Mouse (Mus musculus): Measurements from ENCODE around the gene Serpina3g. TPM values are rescaled to one million over a fixed set of nuclear protein-coding genes. Genes with fewer than 3 reads are reported as not detected.

The Serpina3g gene
- polyA plus RNA-seq, 1 experiment from 2014 or later: 0.80 TPM

Other genes with a start within 250 kb of the Serpina3g start
- gene Serpina11, start 246.3 kb upstream of the Serpina3g start, polyA plus RNA-seq (2015; fragmentation: Nextera tagmentation; extraction: Ambion mirVana): not detected in 2 replicates
- 0.05 TPM in 1 of 2 replicates, not detected in the other for gene Serpina9, start 222.5 kb upstream of the Serpina3g start, polyA plus RNA-seq (2015; fragmentation: Nextera tagmentation; extraction: Ambion mirVana)
- not detected in 2 replicates for gene Serpina12, start 191.8 kb upstream of the Serpina3g start, polyA plus RNA-seq (2015; fragmentation: Nextera tagmentation; extraction: Ambion mirVana)
- not detected in 2 replicates for gene Serpina5, start 135.1 kb upstream of the Serpina3g start, polyA plus RNA-seq (2015; fragmentation: Nextera tagmentation; extraction: Ambion mirVana)
- gene Serpina3a, start 123.5 kb upstream of the Serpina3g start, polyA plus RNA-seq (2015; fragmentation: Nextera tagmentation; extraction: Ambion mirVana): not detected in 2 replicates
- gene Serpina3b, start 108.2 kb upstream of the Serpina3g start, polyA plus RNA-seq (2015; fragmentation: Nextera tagmentation; extraction: Ambion mirVana): not detected in 2 replicates
- not detected in 2 replicates for gene Serpina3c, start 82.4 kb upstream of the Serpina3g start, polyA plus RNA-seq (2015; fragmentation: Nextera tagmentation; extraction: Ambion mirVana)
- gene Serpina3f, start 21.7 kb upstream of the Serpina3g start, polyA plus RNA-seq (2015; fragmentation: Nextera tagmentation; extraction: Ambion mirVana): 0.13 and 0.26 TPM in 2 replicates
- gene Serpina3i, start 26.9 kb downstream of the Serpina3g start, polyA plus RNA-seq (2015; fragmentation: Nextera tagmentation; extraction: Ambion mirVana): 0.08 TPM in 1 of 2 replicates, not detected in the other
- not detected in 2 replicates for gene Serpina3j, start 78.3 kb downstream of the Serpina3g start, polyA plus RNA-seq (2015; fragmentation: Nextera tagmentation; extraction: Ambion mirVana)
- gene Serpina3k, start 102.2 kb downstream of the Serpina3g start, polyA plus RNA-seq (2015; fragmentation: Nextera tagmentation; extraction: Ambion mirVana): not detected in 2 replicates
- not detected in 2 replicates for gene Serpina3m, start 102.2 kb downstream of the Serpina3g start, polyA plus RNA-seq (2015; fragmentation: Nextera tagmentation; extraction: Ambion mirVana)
- gene Serpina3n, start 170.5 kb downstream of the Serpina3g start, polyA plus RNA-seq (2015; fragmentation: Nextera tagmentation; extraction: Ambion mirVana): 0.44 and 0.47 TPM in 2 replicates
- gene Gsc, start 237.1 kb downstream of the Serpina3g start, polyA plus RNA-seq (2015; fragmentation: Nextera tagmentation; extraction: Ambion mirVana): 0.13 and 0.26 TPM in 2 replicates

Measured in midbrain, embryonic 15.5 days (tissue).